Mouse (Mus musculus): ENCODE measurements at regions not wholly inside any gene's neighbourhood (a gene's known extent, or its start where the extent isn't known, plus 50 kb on each side); places are given as distances from the start of the nearest gene placed in this dataset.

- no peak for DNase-seq (ENCODE audit: low read depth, low spot score)
These were observed 183.1 kb upstream of the Adcy2 start for GRCm38 (mm10) chr13:69182478-69182877.

- no peak for DNase-seq (ENCODE audit: low read depth, low spot score)
These were observed 191.3 kb upstream of the Adcy2 start for GRCm38 (mm10) chr13:69190661-69191060.

- no peak for DNase-seq (ENCODE audit: low read depth, low spot score)
These were observed 197.1 kb upstream of the Adcy2 start for GRCm38 (mm10) chr13:69196464-69196871.

- no peak for DNase-seq (ENCODE audit: low read depth, low spot score)
These were observed 208.6 kb upstream of the Adcy2 start for GRCm38 (mm10) chr13:69207741-69208568.

- no peak for DNase-seq (ENCODE audit: low read depth, low spot score)
These were observed 209.2 kb upstream of the Adcy2 start for GRCm38 (mm10) chr13:69208569-69208881.

GRCm38 (mm10) chr13:69216579-69216978 lies 217.2 kb upstream of the Adcy2 start:
- DNase-seq (ENCODE audit: low read depth, low spot score) = no peak

- no peak for DNase-seq (ENCODE audit: low read depth, low spot score)
These were observed 221.1 kb upstream of the Adcy2 start for GRCm38 (mm10) chr13:69220425-69220824.

- DNase-seq (ENCODE audit: low read depth, low spot score) = no peak
These were observed 227.2 kb upstream of the Adcy2 start for GRCm38 (mm10) chr13:69226538-69226937.

GRCm38 (mm10) chr13:69230361-69230943 lies 231.1 kb upstream of the Adcy2 start:
- no peak for DNase-seq (ENCODE audit: low read depth, low spot score)

GRCm38 (mm10) chr13:69236386-69236785 lies 237.0 kb upstream of the Adcy2 start:
- no peak for DNase-seq (ENCODE audit: low read depth, low spot score)

- no peak for DNase-seq (ENCODE audit: low read depth, low spot score)
These were observed 238.6 kb upstream of the Adcy2 start for GRCm38 (mm10) chr13:69237918-69238317.

GRCm38 (mm10) chr13:69239261-69239915 lies 240.0 kb upstream of the Adcy2 start:
- DNase-seq (ENCODE audit: low read depth, low spot score) = no peak

GRCm38 (mm10) chr13:69242544-69243296 lies 243.4 kb upstream of the Adcy2 start:
- DNase-seq (ENCODE audit: low read depth, low spot score) = no peak

GRCm38 (mm10) chr13:69250334-69251129 lies 251.2 kb upstream of the Adcy2 start:
- DNase-seq (ENCODE audit: low read depth, low spot score) = no peak

- no peak for DNase-seq (ENCODE audit: low read depth, low spot score)
These were observed 251.8 kb upstream of the Adcy2 start for GRCm38 (mm10) chr13:69251130-69251561.

GRCm38 (mm10) chr13:69252335-69252734 lies 253.0 kb upstream of the Adcy2 start:
- no peak for DNase-seq (ENCODE audit: low read depth, low spot score)

GRCm38 (mm10) chr13:69260485-69260884 lies 261.1 kb upstream of the Adcy2 start:
- DNase-seq (ENCODE audit: low read depth, low spot score) = no peak

GRCm38 (mm10) chr13:69260972-69261371 lies 261.6 kb upstream of the Adcy2 start:
- DNase-seq (ENCODE audit: low read depth, low spot score) = no peak

GRCm38 (mm10) chr13:69263722-69264121 lies 264.4 kb upstream of the Adcy2 start:
- DNase-seq (ENCODE audit: low read depth, low spot score) = no peak

GRCm38 (mm10) chr13:69266071-69266470 lies 266.7 kb upstream of the Adcy2 start:
- no peak for DNase-seq (ENCODE audit: low read depth, low spot score)

GRCm38 (mm10) chr13:69272506-69272905 lies 261.0 kb upstream of the Nsun2 start:
- no peak for DNase-seq (ENCODE audit: low read depth, low spot score)

All from CD4-positive, CD25-positive, alpha-beta regulatory T cell, adult 2 months (primary cell).